Mouse (Mus musculus) hindbrain, embryonic 15.5 days (tissue): Measurements from ENCODE around the gene Gm1113. TPM values are rescaled to one million over a fixed set of nuclear protein-coding genes. Genes with fewer than 3 reads are reported as not detected.

Source experiments
- ATAC-seq: fragments of 200-750 bp; cut with Nextera tagmentation; 2 replicates; pipeline ENCODE4 v1.8.0; 2017; ENCODE audit warnings: low read depth, moderate number of reproducible peaks, moderate TSS enrichment; ENCODE audit not compliant: low FRiP score
- H3K27ac ChIP-seq: fragments of 300-500 bp; sonication (generic); replicated peaks from 2 replicates; pipeline ENCODE4 v1.5.1; 2015; ENCODE audit warnings: mild to moderate bottlenecking, inconsistent platforms
- H3K27me3 ChIP-seq: fragments of 300-500 bp; sonication (generic); 2 replicates; pipeline ENCODE4 v1.6.1; 2015; ENCODE audit warnings: control low read depth, inconsistent platforms
- H3K36me3 ChIP-seq: fragments of 300-500 bp; sonication (generic); 2 replicates; pipeline ENCODE4 v1.6.1; 2015; ENCODE audit warnings: control low read depth, inconsistent platforms
- H3K4me1 ChIP-seq: fragments of 300-500 bp; sonication (generic); replicated peaks from 2 replicates; pipeline ENCODE4 v1.6.1; 2015; ENCODE audit warnings: control low read depth, inconsistent platforms
- H3K4me2 ChIP-seq: fragments of 300-500 bp; sonication (generic); 2 replicates; pipeline ENCODE4 v1.6.1; 2015; ENCODE audit warnings: moderate library complexity, mild to moderate bottlenecking, inconsistent platforms
- H3K4me3 ChIP-seq: fragments of 300-500 bp; sonication (generic); 2 replicates; pipeline ENCODE4 v1.5.1; 2015; ENCODE audit warnings: mild to moderate bottlenecking, inconsistent platforms
- H3K9ac ChIP-seq: fragments of 300-500 bp; sonication (generic); 2 replicates; pipeline ENCODE4 v1.6.1; 2015; ENCODE audit warnings: inconsistent platforms
- H3K9me3 ChIP-seq: fragments of 300-500 bp; sonication (generic); 2 replicates; pipeline ENCODE4 v1.6.1; 2016; ENCODE audit warnings: control low read depth, inconsistent platforms
- WGBS: fragments of 180-500 bp; shearing (Covaris S2); methylation state at CpG from one replicate; pipeline ENCODE4 v1.1.7; 2015; 5-methylcytosine and 5-hydroxymethylcytosine counted together
- polyA plus RNA-seq: library from polyadenylated mRNA; unstranded; fragments of >200 nt; fragmentation: Nextera tagmentation; extraction: Ambion mirVana; gene quantifications from 2 replicates; pipeline ENCODE4 v1.2.1, GENCODE M21; 2015

Gm1113 gene
- polyA plus RNA-seq, 1 experiment from 2014 or later: not detected

- no peak for ATAC-seq
- Histone ChIP-seq H3K4me1 (no peaks in the 10 kb centered on the region), H3K9ac (no peak overlapping the region), H3K9me3 (no peaks in the 10 kb centered on the region), H3K27ac (no peak overlapping the region), H3K4me2 (no peak overlapping the region), H3K4me3 (no peak overlapping the region), H3K36me3 (peaks cover 21% of the 10 kb centered on the region), H3K27me3 (no peaks in the 10 kb centered on the region)
- WGBS: 85% methylated on average over 8 of the region's 8 CpGs
Observed at GRCm38 (mm10) chr9:35459594-35459993, 58.5 kb downstream of the Gm1113 start.

Other genes with a start within 250 kb of the Gm1113 start
- 2.8 and 5.2 TPM in 2 replicates for gene Cdon, start 97.1 kb downstream of the Gm1113 start, polyA plus RNA-seq
- gene Ddx25, start 40.3 kb upstream of the Gm1113 start, polyA plus RNA-seq: 26.4 and 28.7 TPM in 2 replicates
- gene Pus3, start 40.3 kb upstream of the Gm1113 start, polyA plus RNA-seq: 15.6 and 16.6 TPM in 2 replicates
- gene Pate2, start 52.0 kb upstream of the Gm1113 start, polyA plus RNA-seq: 0.94 and 0.97 TPM in 2 replicates
- gene Hyls1, start 52.1 kb upstream of the Gm1113 start, polyA plus RNA-seq: 15.3 and 16.2 TPM in 2 replicates
- gene Pate4, start 93.7 kb upstream of the Gm1113 start, polyA plus RNA-seq: not detected in 2 replicates
- not detected in 2 replicates for gene Pate3, start 129.9 kb upstream of the Gm1113 start, polyA plus RNA-seq
- 0.09 TPM in 1 of 2 replicates, not detected in the other for gene Pate1, start 169.1 kb upstream of the Gm1113 start, polyA plus RNA-seq
- not detected in 2 replicates for gene Gm17677, start 222.8 kb upstream of the Gm1113 start, polyA plus RNA-seq